In genomic region chr7:80445492-80445891, GRCm38 (mm10) we compare ENCODE assay signal across 8 mouse cellular contexts. TPM values are rescaled to one million over a fixed set of nuclear protein-coding genes. Genes with fewer than 3 reads are reported as not detected.
A peak's percentile ranks its signal among the peaks of the same experiment; 100 is the strongest.
DNase-seq lines count a peak whose midpoint lies in the region; ATAC-seq lines count a peak whose summit lies in the region.

No protein-coding gene starts in this region.

- ATAC-seq in liver, embryonic 12.5 days = peak; percentile 83
- ATAC-seq in forebrain, embryonic 15.5 days (replicated peaks) = no peak

- H3K27ac ChIP-seq in liver, embryonic 12.5 days = peak overlapping the region; percentile 85
- H3K27ac ChIP-seq in forebrain, embryonic 15.5 days (replicated peaks) = no peak overlapping the region

- H3K36me3 ChIP-seq in liver, embryonic 12.5 days = no peaks in the 10 kb centered on the region
- no peaks in the 10 kb centered on the region for H3K36me3 ChIP-seq in forebrain, embryonic 15.5 days

- H3K4me1 ChIP-seq in liver, embryonic 12.5 days = peaks cover 81% of the 10 kb centered on the region
- peaks cover 22% of the 10 kb centered on the region for H3K4me1 ChIP-seq in forebrain, embryonic 15.5 days

- H3K4me3 ChIP-seq in liver, embryonic 12.5 days = peak overlapping the region; percentile 2; the same call in 1 of the 2 replicates
- H3K4me3 ChIP-seq in forebrain, embryonic 15.5 days = no peak overlapping the region

- H3K27me3 ChIP-seq in liver, embryonic 12.5 days (replicated peaks) = no peaks in the 10 kb centered on the region; the same call in 1 of the 2 replicates
- no peaks in the 10 kb centered on the region for H3K27me3 ChIP-seq in forebrain, embryonic 15.5 days

- H3K4me2 ChIP-seq in liver, embryonic 12.5 days = peak overlapping the region; percentile 52
- no peak overlapping the region for H3K4me2 ChIP-seq in forebrain, embryonic 15.5 days (replicated peaks)

- H3K9ac ChIP-seq in liver, embryonic 12.5 days = peak overlapping the region; percentile 55
- H3K9ac ChIP-seq in forebrain, embryonic 15.5 days (replicated peaks) = no peak overlapping the region

- WGBS in liver, embryonic 12.5 days (ENCODE audit: insufficient replicate concordance) = 7% methylated on average over 6 of the region's 6 CpGs
- 71% methylated on average over 6 of the region's 6 CpGs for WGBS in forebrain, embryonic 15.5 days

- no peaks in the 10 kb centered on the region for H3K9me3 ChIP-seq in liver, embryonic 12.5 days (replicated peaks)
- H3K9me3 ChIP-seq in forebrain, embryonic 15.5 days = no peaks in the 10 kb centered on the region

- DNase-seq in c-Kit-negative CD71-positive TER-119-positive erythroid progenitor cells, embryonic 14.5 days (ENCODE audit: low read depth, low spot score) = peak; percentile 56
- peak; percentile 97 for DNase-seq in heart, adult 11 months
- DNase-seq in spleen, postnatal 14 days (ENCODE audit: low spot score in 2 of 2) = peak; percentile 51 to 55
- DNase-seq in adrenal gland, adult 18-20 months (ENCODE audit: low spot score in 2 of 2) = no peak
- no peak for DNase-seq in layer of hippocampus, postnatal 10 days (ENCODE audit: low spot score in 2 of 2)
- no peak for DNase-seq in left cerebral cortex, adult 8-10 months (ENCODE audit: low spot score in 2 of 2)

RNA-seq across cellular contexts. Expression of gene Furin, which starts 40.3 kb away (rescaled TPM):
- 5.6 and 5.9 TPM in 2 replicates for polyA plus RNA-seq in liver, embryonic 12.5 days (2016; fragmentation: Nextera tagmentation; extraction: Ambion mirVana)
- 100 to 1,000 TPM; 143 to 158 TPM for total RNA-seq in adrenal gland, adult 18-20 months (2021)
- 10 to 100 TPM; 53.6 to 56.6 TPM for total RNA-seq in layer of hippocampus, postnatal 10 days (2021)
- 4.8 and 4.9 TPM in 2 replicates for polyA plus RNA-seq in forebrain, embryonic 15.5 days (2015; fragmentation: Nextera tagmentation; extraction: Ambion mirVana)
- 10 to 100 TPM; 30.7 to 33.6 (median 33.2) TPM for total RNA-seq in left cerebral cortex, adult 8-10 months (2022)

RNA-seq across cellular contexts. Expression of gene Fes, which starts 57.7 kb away (rescaled TPM):
- polyA plus RNA-seq in liver, embryonic 12.5 days (2016; fragmentation: Nextera tagmentation; extraction: Ambion mirVana) = 10.3 and 11.4 TPM in 2 replicates
- 10 to 100 TPM in 1 of 2 experiments, 1 to 10 TPM in 1; 8.4 to 13.0 TPM for total RNA-seq in adrenal gland, adult 18-20 months (2021)
- 10 to 100 TPM in 1 of 2 experiments, 1 to 10 TPM in 1; 5.2 to 10.6 TPM for total RNA-seq in layer of hippocampus, postnatal 10 days (2021)
- 2.6 and 3.3 TPM in 2 replicates for polyA plus RNA-seq in forebrain, embryonic 15.5 days (2015; fragmentation: Nextera tagmentation; extraction: Ambion mirVana)
- total RNA-seq in left cerebral cortex, adult 8-10 months (2022) = 10 to 100 TPM in 1 of 4 experiments, 1 to 10 TPM in 3; 4.5 to 10.5 (median 6.9) TPM

Comparison
In these comparisons a context has a peak if more than half of its experiments do, and no peak if none do; other contexts are left out.
1. DNase-seq: peak in c-Kit-negative CD71-positive TER-119-positive erythroid progenitor cells, embryonic 14.5 days (single experiment), heart, adult 11 months (single experiment) and spleen, postnatal 14 days (2 of 2); none in adrenal gland, adult 18-20 months (0 of 2), layer of hippocampus, postnatal 10 days (0 of 2) and left cerebral cortex, adult 8-10 months (0 of 2).